Mouse (Mus musculus): ENCODE data around the gene Pyy.

Gene Pyy

DNA sequence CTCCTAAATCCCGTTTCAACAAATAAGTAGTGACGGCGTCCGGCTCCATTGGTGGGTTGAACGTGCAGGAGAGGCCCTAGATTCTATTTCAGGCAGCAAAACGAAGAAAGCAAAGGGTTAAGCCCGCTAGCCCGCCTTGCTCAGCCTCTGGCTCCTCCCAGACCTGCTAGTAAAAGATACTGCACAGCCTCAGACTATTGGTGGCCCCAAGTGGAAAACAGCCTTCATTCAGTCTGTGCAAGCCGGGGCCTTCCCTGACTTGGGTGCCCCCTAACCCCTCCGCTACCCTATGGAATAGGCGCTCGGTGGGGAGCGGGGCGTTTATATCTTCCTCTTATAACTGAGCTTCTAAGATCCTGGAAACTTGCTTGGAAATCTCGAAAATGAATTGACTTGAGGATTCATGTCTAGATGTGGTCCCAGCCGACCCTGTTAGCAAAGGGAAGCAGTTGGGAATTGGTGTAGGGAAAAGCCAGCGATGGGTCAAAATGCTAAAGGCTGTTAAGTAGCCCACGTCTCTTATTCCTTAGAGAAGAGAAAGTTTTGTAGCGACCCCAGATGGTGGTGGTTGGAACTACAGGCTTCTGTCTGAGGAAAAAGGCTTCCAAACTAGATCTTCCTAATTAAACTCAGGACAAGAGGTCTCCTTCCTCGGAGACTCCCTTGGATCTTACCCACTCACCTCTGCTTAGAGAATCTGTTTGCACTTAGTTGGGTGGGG lies 18.4 kb downstream of the Pyy start:
- peak; percentile 35 to 47 for DNase-seq

DNA sequence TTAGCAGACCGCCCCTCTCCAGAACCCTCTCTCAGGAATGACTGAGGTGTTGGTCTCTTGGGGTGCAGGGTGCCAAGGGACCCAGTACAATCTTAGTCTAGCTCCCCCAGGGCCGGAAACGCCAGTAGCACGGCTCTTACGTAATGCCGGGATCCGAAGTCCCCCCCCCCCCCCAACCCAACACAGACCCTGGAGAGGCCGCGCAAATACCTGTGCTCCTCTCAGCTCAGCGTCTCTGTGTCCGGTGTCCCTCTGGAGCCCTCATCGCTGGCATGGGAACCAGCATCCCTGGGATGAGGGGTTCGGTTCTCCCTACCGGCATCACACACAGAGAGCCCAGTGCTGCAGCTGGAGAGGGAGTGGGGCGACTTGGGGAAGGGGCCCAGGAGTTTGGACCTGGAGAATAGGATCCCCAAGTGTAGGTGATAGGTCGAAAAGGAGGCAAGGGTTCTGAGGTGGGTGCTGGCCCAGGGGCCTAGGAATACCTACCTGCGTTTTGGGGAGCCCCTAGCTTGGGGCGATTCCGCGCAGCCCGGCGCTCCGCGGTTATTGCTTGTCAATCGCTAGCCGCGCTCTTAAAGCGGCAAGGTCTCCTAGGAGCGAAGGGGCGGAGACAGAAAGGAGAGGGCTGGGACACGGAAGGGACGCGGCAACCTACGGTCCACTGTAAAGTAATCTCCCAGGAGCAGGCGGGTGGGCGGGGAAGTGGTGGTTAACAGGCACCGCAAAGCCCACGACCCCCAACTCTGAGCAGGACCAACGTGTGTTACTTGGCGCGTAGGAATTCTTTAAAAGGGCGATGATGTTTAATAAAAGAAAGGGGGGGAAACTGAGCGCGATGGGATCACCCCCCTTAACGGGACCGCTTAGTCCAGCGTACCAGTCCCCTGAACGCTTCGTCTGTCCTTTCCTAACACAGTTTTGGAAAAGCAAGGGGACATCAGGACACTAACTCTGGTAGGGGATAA lies 19.4 kb downstream of the Pyy start, which contains the start of gene Mpp2:
TSS of gene Mpp2 (minus strand) at position 585 of the 968 bp plus-strand sequence.
- peak in 1 of 2 experiments; percentile 16 for DNase-seq

DNA sequence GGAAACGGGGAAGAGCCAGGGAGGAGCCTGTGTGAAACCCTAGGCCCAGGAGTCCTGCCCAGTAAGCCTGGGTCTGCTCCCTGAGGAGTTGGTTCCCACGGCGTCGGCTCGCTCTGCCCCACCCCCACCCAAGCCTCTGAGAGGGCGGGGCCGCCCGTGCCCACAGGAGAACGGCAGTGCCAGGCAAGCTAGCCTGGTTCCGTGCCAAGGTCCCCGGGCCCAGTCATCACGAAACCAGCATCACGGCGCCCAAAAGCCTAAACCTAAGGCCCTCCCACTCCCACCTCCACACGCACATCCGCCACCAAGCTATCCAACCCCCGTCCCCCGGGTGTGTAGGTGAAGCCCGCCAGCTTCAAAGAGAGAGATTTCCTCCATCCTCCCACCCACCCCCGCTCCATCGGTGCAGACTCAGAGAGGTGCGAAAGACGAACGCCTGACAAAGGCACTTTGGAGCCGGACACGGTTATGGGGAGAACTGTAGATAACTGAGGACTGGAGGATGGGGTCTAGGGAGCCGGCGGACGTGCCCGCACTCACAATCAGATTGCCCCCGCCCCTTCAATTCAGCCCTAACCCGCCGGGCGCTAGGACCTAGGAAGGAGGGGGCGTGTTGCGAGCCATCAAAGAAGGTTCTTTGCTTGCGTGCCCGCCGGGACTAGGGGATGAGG lies 20.4 kb downstream of the Pyy start:
- DNase-seq, result peak; percentile 56 to 67

DNA sequence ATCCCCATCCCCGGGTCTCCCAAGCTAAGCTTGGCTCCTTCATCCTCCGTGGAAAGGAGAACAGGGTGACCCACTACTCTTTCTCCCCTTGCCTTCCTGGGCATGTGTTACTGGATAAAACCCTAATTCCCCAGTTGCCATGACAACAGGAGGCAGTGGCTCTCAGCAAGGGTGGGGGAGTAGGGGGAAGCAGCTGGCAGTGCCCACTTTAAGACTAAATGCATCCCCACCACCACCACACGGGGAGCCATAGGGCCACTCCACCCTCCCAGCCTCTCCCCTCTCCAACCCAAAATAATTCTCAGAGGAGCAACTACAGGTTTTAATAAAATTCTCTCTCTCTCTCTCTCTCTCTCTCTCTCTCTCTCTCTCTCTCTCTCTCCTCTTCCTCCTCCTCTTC lies 21.3 kb downstream of the Pyy start:
- DNase-seq, result peak in 1 of 2 experiments; percentile 13

DNA sequence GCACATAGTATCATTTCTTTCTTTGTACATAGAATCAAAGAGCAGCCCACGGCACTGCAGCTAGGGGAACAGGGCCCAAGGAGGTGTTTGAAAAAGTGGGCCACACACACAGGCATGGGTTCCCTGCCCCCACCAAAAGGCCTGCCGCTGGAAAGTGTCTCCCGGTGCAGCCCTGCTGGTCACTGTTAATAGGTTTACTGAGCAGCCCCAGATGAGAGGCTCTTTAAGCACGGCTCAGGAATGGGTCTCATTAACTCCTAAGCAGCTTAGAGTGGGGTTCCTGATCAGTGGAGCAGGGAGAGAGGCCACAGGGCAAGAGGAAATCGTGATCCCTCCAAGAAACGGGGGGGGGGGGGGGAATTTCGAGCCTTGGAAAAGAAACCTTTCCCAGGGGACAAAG lies 23.5 kb downstream of the Pyy start:
- no peak for DNase-seq

DNA sequence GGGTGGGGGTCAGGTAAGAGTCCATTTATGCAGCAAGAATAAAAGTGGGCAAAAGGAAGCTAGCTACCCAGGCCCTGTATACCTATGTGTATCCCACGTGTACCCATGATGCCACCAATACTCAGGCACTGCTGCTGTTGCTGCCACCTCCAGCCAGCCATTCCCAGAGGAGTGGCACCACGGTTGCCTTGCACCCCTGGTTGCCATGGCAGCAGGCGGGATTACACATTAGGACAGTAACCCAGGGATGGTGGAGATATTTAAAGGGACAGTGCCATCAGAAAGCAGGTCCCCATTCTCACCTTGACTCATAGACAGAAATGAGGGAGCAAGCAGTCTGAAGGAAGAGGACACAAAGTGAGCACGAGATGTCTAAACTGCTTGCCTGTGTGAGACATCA lies 24.4 kb downstream of the Pyy start:
- DNase-seq, result no peak

DNA sequence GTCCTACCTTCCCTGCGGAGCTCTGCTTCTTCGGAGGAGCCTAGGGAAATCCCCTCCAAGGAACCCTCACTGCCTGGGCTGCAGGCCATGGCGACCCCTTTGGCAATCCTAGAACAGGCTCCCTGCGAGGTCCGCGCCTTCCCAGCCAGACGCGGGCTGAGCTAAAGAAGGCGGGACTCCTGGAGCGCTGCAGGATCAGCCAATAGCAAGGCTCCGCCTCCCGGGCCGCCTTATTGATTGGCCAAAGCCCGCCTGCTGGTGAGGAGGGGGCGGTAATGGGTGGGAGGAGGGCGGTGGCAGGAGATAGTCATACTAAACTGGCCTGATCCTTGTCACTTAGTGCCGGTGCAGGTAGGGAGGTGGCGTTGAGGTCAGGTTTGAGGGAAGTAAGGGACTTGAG lies 25.3 kb downstream of the Pyy start:
- DNase-seq, result no peak

DNA sequence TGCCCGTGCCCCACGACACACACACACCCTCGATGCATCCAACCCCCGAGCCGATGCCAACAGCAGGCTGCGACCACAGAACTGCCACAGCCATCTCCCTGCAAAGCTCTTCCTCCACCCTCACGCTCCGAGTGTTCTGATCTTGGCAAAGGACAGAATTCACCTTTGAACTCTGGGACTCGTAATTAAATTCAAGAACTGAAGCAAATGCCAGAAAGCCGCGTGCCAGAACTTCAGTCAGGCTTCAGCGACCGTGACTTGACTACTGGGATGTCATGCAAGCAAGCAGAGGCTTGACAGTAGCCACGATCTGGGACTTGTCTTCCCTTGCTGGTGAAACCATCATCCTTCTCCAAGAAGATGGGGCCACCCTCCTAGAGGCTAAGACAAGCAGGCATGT lies 33.9 kb downstream of the Pyy start:
- no peak for DNase-seq

DNA sequence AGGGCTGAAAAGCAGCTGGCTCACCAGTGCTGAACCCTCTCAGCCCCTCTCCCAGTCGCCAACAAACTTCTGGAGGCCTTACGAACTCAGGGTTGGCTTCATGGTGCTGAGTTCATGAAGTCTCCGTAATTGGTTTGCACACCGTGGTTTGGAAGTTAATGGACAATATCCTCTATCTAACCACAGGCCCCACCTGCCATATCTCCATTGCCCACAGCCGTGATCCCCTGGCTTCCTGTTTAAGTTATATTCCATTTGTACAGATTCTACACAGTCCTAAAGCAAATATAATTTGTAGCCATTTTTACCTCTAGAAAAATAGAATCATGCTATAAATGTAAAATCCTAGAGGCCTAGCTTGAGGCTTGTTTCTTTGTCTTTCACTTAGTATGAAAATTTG lies 34.9 kb downstream of the Pyy start:
- DNase-seq, result no peak

DNA sequence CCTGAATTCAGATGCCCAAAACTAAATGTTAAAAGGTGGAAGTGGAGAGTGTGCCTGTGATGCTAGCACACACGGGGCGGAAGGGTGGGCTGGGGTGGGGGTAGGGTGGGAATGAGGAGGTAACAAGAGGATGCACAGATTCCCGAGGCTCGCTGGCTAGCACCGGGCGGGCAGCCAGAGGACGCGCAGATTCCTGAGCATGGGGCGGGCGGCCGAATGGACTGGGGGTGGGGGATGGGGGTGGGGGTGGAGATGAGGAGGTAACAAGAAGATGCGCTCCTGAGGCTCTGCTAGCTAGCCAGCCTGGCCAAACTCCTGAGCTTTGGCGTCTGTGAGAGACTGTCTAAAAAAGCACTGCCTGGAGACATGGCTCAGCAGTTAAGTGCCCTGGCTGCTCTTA lies 37.2 kb downstream of the Pyy start:
- no peak for DNase-seq

DNA sequence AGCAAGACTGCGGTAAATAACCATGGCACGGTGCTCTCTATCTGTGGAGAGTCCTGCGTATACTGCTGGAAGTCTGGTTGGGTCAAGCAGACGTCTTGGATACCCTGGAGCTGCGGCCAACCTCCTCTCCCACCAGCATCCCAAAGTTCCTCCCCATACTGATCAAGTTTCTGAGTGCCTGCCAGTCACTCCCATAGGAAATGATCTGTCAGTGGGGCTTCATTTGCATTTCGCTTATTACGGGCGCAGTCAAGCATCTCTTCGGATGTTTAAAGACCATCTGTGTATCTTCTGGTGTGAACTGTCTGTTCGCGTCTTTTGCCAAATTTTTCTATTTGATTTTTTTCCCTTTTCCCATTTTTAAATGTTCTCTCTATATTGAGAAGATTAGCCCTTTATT lies 38.0 kb downstream of the Pyy start:
- DNase-seq, result no peak

DNA sequence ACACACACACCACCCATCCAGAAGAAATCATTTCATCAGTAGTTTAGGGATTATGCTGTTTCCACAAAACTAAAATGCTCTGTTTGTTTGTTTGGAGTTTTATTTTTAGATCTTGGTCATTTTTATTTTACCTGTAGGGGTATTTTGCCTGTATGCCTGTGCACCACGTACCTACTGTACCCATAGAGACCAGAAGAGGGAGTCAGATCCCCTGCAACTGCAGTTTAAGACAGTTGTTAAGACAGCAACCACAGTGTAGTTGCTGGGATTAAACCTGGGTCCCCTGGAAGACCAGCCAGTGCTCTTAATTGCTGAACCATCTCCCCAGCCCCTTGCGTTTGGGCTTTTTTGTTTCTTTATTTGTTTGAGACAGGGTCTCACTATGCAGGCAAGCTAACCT lies 38.7 kb downstream of the Pyy start:
- DNase-seq, result no peak

DNA sequence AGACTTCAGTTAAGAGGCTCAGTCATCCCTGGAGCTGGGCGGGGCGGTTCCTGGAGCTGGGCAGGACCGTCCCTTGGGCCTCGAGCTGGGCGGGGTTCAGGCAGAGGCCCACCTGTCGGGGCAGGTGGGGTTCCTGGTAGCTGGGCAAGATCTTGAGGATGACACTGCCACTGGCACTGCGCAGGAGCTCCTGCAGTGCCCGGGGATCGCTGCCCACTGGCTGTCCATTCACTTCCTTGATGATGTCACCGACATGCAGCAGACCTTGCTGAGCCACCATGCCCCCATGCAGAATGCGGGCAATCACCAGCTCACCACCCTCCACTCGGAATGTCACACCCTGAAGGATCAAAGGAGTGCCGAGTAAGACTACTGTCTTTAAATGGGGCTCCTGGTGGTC lies 44.6 kb downstream of the Pyy start:
- no peak for DNase-seq

DNA sequence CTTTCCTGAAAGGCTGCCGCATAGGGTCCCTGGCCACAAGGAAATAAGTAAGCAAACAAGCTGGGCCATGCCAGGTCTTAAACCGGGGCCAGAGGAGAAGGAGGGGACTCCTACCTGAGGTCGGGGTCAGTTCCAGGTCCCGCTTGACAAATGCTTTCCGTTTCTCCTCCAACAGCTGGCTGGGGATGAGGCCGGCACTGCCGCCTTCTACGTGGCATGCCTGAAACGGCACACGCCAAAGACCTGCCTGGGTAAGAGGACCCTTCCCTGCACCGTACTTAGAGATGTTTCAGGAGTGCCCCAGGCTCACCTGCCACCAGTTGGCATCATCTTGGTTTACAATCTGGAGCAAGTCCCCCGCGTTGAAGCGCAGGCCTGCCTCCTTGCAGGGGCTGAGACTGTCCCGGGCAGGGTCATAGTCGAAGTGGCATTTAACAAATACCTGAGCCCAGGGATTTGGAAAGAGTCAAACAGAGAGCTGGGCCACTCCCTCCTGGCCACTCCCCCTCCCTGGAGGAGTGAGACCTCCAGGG lies 45.6 kb downstream of the Pyy start:
- DNase-seq, result no peak

DNA sequence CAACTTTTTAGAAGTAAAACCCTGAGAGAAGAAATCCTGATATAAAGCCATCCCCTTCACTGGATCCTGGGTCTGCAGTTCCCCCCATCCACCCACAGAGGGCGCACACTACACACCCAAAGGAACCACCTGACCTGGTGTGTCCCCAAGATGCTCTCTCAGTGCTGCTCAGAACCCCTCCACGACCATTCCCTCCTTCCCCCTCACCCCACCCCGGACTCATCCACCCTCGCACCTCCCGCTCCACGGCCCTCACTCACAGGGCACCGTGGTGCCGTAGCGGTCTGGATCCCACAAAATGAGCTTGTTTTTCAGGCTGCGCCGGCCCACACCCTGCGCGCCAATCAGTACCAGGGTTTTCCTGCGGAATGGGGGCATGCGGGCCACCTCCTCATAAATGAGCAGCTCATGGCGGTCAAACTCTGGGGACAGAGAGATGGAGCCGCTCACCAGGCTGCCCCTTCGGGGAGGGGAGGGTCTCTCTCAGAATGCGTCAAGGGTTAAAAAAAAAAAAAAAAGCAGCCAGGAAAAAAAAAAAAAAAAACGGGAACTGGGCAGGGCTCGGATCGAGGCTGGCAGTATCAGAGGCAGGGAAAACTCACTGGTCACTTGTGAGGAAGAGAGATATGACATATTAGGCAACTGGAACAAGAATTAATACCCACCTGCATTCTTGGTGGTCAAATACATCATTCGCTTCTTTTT lies 46.2 kb downstream of the Pyy start:
- peak; percentile 75 to 76 for DNase-seq
